In genomic region chr2:25982426-25983091, GRCm38 (mm10) we compare ENCODE assay signal across 8 mouse cellular contexts. TPM values are rescaled to one million over a fixed set of nuclear protein-coding genes. Genes with fewer than 3 reads are reported as not detected.
DNase-seq lines count a peak whose midpoint lies in the region; ATAC-seq lines count a peak whose summit lies in the region.

No protein-coding gene starts in this region.

- ATAC-seq in heart, embryonic 15.5 days (replicated peaks; ENCODE audit: insufficient number of reproducible peaks, insufficient read depth, low FRiP score, low read depth), result peak; percentile 9; the same call in 1 of the 2 replicates
- peak; percentile 1; the same call in 1 of the 2 replicates for ATAC-seq in limb, embryonic 13.5 days (ENCODE audit: low FRiP score, low read depth)

- peak overlapping the region; percentile 92 for H3K9ac ChIP-seq in heart, embryonic 15.5 days
- H3K9ac ChIP-seq in limb, embryonic 13.5 days, result peak overlapping the region; percentile 98

- peaks cover 46% of the 10 kb centered on the region for H3K4me1 ChIP-seq in heart, embryonic 15.5 days (replicated peaks)
- H3K4me1 ChIP-seq in limb, embryonic 13.5 days, result peaks cover 41% of the 10 kb centered on the region

- H3K4me3 ChIP-seq in heart, embryonic 15.5 days, result peak overlapping the region; percentile 87
- H3K4me3 ChIP-seq in limb, embryonic 13.5 days, result peak overlapping the region; percentile 93

- no peaks in the 10 kb centered on the region for H3K27me3 ChIP-seq in heart, embryonic 15.5 days
- no peaks in the 10 kb centered on the region for H3K27me3 ChIP-seq in limb, embryonic 13.5 days

- WGBS in heart, embryonic 15.5 days, result under 1% methylated on average over 76 of the region's 76 CpGs
- WGBS in limb, embryonic 13.5 days, result under 1% methylated on average over 75 of the region's 76 CpGs

- peak overlapping the region; percentile 88 for H3K27ac ChIP-seq in heart, embryonic 15.5 days
- peak overlapping the region; percentile 85 for H3K27ac ChIP-seq in limb, embryonic 13.5 days

- H3K4me2 ChIP-seq in heart, embryonic 15.5 days, result peak overlapping the region; percentile 81
- H3K4me2 ChIP-seq in limb, embryonic 13.5 days (replicated peaks), result peak overlapping the region; percentile 89

- DNase-seq in gastrocnemius, postnatal 25 days, result peak; percentile 28
- DNase-seq in gastrocnemius, postnatal 10 days, result no peak
- peak; percentile 53 for DNase-seq in A20 (ENCODE audit: low read depth, low spot score)
- peak; percentile 28 for DNase-seq in c-Kit-negative CD71-positive TER-119-positive erythroid progenitor cells, embryonic 14.5 days (ENCODE audit: low read depth, low spot score)
- peak; percentile 50 for DNase-seq in naive thymus-derived CD4-positive, alpha-beta T cell, adult 2 months (ENCODE audit: low read depth)
- no peak for DNase-seq in B cell, adult 2 months

- H3K36me3 ChIP-seq in heart, embryonic 15.5 days, result no peaks in the 10 kb centered on the region
- H3K36me3 ChIP-seq in limb, embryonic 13.5 days, result peaks cover 10% of the 10 kb centered on the region; the same call in 1 of the 2 replicates

- no peaks in the 10 kb centered on the region for H3K9me3 ChIP-seq in heart, embryonic 15.5 days (replicated peaks)
- no peaks in the 10 kb centered on the region for H3K9me3 ChIP-seq in limb, embryonic 13.5 days

RNA-seq across cellular contexts. Expression of gene Camsap1, which starts 0.5 kb away (rescaled TPM):
- total RNA-seq in gastrocnemius, postnatal 25 days (2021), result 10 to 100 TPM; 25.7 to 42.1 TPM
- total RNA-seq in gastrocnemius, postnatal 10 days (2021), result 10 to 100 TPM; 29.5 to 34.8 TPM
- polyA plus RNA-seq in heart, embryonic 15.5 days (2015; fragmentation: Nextera tagmentation; extraction: Ambion mirVana), result 11.6 and 12.8 TPM in 2 replicates
- 18.0 and 19.5 TPM in 2 replicates for polyA plus RNA-seq in limb, embryonic 13.5 days (2015; fragmentation: Nextera tagmentation; extraction: Ambion mirVana)

RNA-seq across cellular contexts. Expression of gene Ubac1, which starts 39.0 kb away (rescaled TPM):
- total RNA-seq in gastrocnemius, postnatal 25 days (2021), result 100 to 1,000 TPM; 224 to 227 TPM
- total RNA-seq in gastrocnemius, postnatal 10 days (2021), result 100 to 1,000 TPM; 185 to 191 TPM
- polyA plus RNA-seq in heart, embryonic 15.5 days (2015; fragmentation: Nextera tagmentation; extraction: Ambion mirVana), result 105 and 107 TPM in 2 replicates
- polyA plus RNA-seq in limb, embryonic 13.5 days (2015; fragmentation: Nextera tagmentation; extraction: Ambion mirVana), result 95.7 and 104 TPM in 2 replicates

Comparison
In these comparisons a context has a peak if more than half of its experiments do, and no peak if none do; other contexts are left out.
1. DNase-seq: peak in gastrocnemius, postnatal 25 days (single experiment), A20 (single experiment), c-Kit-negative CD71-positive TER-119-positive erythroid progenitor cells, embryonic 14.5 days (single experiment) and naive thymus-derived CD4-positive, alpha-beta T cell, adult 2 months (single experiment); none in gastrocnemius, postnatal 10 days (single experiment) and B cell, adult 2 months (0 of 2).